Mouse (Mus musculus): ENCODE data around the gene Zfp760. TPM values are rescaled to one million over a fixed set of nuclear protein-coding genes. Genes with fewer than 3 reads are reported as not detected.

The Zfp760 gene
- polyA plus RNA-seq (2014; fragmentation: Illumina TruSeq; extraction: RNeasy Lipid Tissue Mini Kit (QIAGEN cat#74804); ENCODE audit: low read depth, low replicate concordance), result 3.3 TPM

GRCm38 (mm10) chr17:21707343-21707996 lies at the start of gene Zfp760:
TSS of gene Zfp760 (plus strand) at chr17:21707741.

GRCm38 (mm10) chr17:21691560-21691959 lies 16.0 kb upstream of the Zfp760 start, which contains the start of gene Gm10226:
TSS of gene Gm10226 (plus strand) at chr17:21691860.

GRCm38 (mm10) chr17:21730495-21730894 lies 23.0 kb downstream of the Zfp760 start, which contains the start of gene Zfp229:
TSS of gene Zfp229 (plus strand) at chr17:21730795.

Other genes starting within 250 kb of the Zfp760 start
- gene Zfp53, start 218.7 kb upstream of the Zfp760 start, polyA plus RNA-seq (2014; fragmentation: Illumina TruSeq; extraction: RNeasy Lipid Tissue Mini Kit (QIAGEN cat#74804); ENCODE audit: low read depth, low replicate concordance), result 4.3 TPM
- 4.0 TPM for gene Zfp52, start 172.2 kb upstream of the Zfp760 start, polyA plus RNA-seq (2014; fragmentation: Illumina TruSeq; extraction: RNeasy Lipid Tissue Mini Kit (QIAGEN cat#74804); ENCODE audit: low read depth, low replicate concordance)
- 5.5 TPM for gene Zfp948, start 140.7 kb upstream of the Zfp760 start, polyA plus RNA-seq (2014; fragmentation: Illumina TruSeq; extraction: RNeasy Lipid Tissue Mini Kit (QIAGEN cat#74804); ENCODE audit: low read depth, low replicate concordance)
- gene Zfp983, start 57.1 kb upstream of the Zfp760 start, polyA plus RNA-seq (2014; fragmentation: Illumina TruSeq; extraction: RNeasy Lipid Tissue Mini Kit (QIAGEN cat#74804); ENCODE audit: low read depth, low replicate concordance), result 2.4 TPM
- 17.7 TPM for gene Gm10226, start 15.9 kb upstream of the Zfp760 start, polyA plus RNA-seq (2014; fragmentation: Illumina TruSeq; extraction: RNeasy Lipid Tissue Mini Kit (QIAGEN cat#74804); ENCODE audit: low read depth, low replicate concordance)
- gene Zfp229, start 23.1 kb downstream of the Zfp760 start, polyA plus RNA-seq (2014; fragmentation: Illumina TruSeq; extraction: RNeasy Lipid Tissue Mini Kit (QIAGEN cat#74804); ENCODE audit: low read depth, low replicate concordance), result 6.4 TPM
- 2.9 TPM for gene Zfp820, start 138.0 kb downstream of the Zfp760 start, polyA plus RNA-seq (2014; fragmentation: Illumina TruSeq; extraction: RNeasy Lipid Tissue Mini Kit (QIAGEN cat#74804); ENCODE audit: low read depth, low replicate concordance)
- gene Zfp995, start 202.2 kb downstream of the Zfp760 start, polyA plus RNA-seq (2014; fragmentation: Illumina TruSeq; extraction: RNeasy Lipid Tissue Mini Kit (QIAGEN cat#74804); ENCODE audit: low read depth, low replicate concordance), result 7.7 TPM